In genomic region chr1:171503250-171503591, GRCm38 (mm10) we compare ENCODE assay signal across 8 mouse cellular contexts. TPM values are rescaled to one million over a fixed set of nuclear protein-coding genes. Genes with fewer than 3 reads are reported as not detected.
DNase-seq lines count a peak whose midpoint lies in the region; ATAC-seq and TF ChIP-seq lines count a peak whose summit lies in the region.

Alyref2 (plus strand) TSS chr1:171503478.

- peaks cover 3% of the 10 kb centered on the region for H3K36me3 ChIP-seq in G1E (replicated peaks)
- H3K36me3 ChIP-seq in forebrain, embryonic 13.5 days (ENCODE audit: poor library complexity, severe bottlenecking), result 0 out of 2 replicates have a peak, but pooled peaks cover 7% of the 10 kb centered on the region

- peak; percentile 56 for ATAC-seq in G1E (ENCODE audit: extremely low read depth, insufficient number of reproducible peaks, low FRiP score, poor library complexity, severe bottlenecking)
- ATAC-seq in cerebellum, adult (ENCODE audit: insufficient number of reproducible peaks, low FRiP score, low TSS enrichment), result peak; percentile 72
- ATAC-seq in forebrain, embryonic 13.5 days, result peak; percentile 90

- H3K9me3 ChIP-seq in G1E (replicated peaks), result no peaks in the 10 kb centered on the region
- peaks cover 5% of the 10 kb centered on the region; the same call in 1 of the 2 replicates for H3K9me3 ChIP-seq in forebrain, embryonic 13.5 days (replicated peaks)

- TF ChIP-seq POLR2A in olfactory bulb, adult 2 months (IDR thresholded peaks at IDR 0.05; ENCODE audit: insufficient read depth, low read depth, low read length), result no peak

- H3K9ac ChIP-seq in forebrain, embryonic 13.5 days, result peak within 1 kb of the TSS; percentile 82

- H3K4me2 ChIP-seq in forebrain, embryonic 13.5 days, result peak within 1 kb of the TSS; percentile 71

- intact Hi-C loops in heart, postnatal 14 days (cut with DNase I), result loop anchor here (1.0 to 10.0 kb wide), 3 partner anchors 64 to 398 kb away; no protein-coding TSS in a partner anchor

- 1% methylated on average over 19 of the region's 19 CpGs for WGBS in forebrain, embryonic 13.5 days
- under 1% methylated on average over 19 of the region's 19 CpGs for WGBS in olfactory bulb, adult 2 months

- H3K27ac ChIP-seq in forebrain, embryonic 13.5 days, result peak within 1 kb of the TSS; percentile 95
- H3K27ac ChIP-seq in olfactory bulb, adult 2 months (ENCODE audit: insufficient read depth, low read depth, low read length), result peak within 1 kb of the TSS; percentile 14

- DNase-seq in G1E (ENCODE audit: low spot score), result peak; percentile 73
- DNase-seq in heart, postnatal 14 days, result peak; percentile 93 to 95
- DNase-seq in layer of hippocampus, adult 11-12 months (ENCODE audit: low spot score), result peak; percentile 96
- peak; percentile 94 to 96 for DNase-seq in lung, adult 18-20 months
- peak; percentile 88 to 95 for DNase-seq in thymus, postnatal 10 days (ENCODE audit: low spot score in 2 of 2)

- H3K4me3 ChIP-seq in G1E (ENCODE audit: low read depth, low read length), result peak within 1 kb of the TSS; percentile 79
- peak within 1 kb of the TSS; percentile 67 for H3K4me3 ChIP-seq in forebrain, embryonic 13.5 days
- peak within 1 kb of the TSS; percentile 52 for H3K4me3 ChIP-seq in olfactory bulb, adult 2 months (ENCODE audit: insufficient read depth, low read depth, low read length)

- H3K27me3 ChIP-seq in G1E (ENCODE audit: insufficient read depth, low read length), result no peaks in the 10 kb centered on the region
- no peaks in the 10 kb centered on the region for H3K27me3 ChIP-seq in forebrain, embryonic 13.5 days

- 0 out of 2 replicates have a peak, but pooled peaks have one; percentile 33 for TF ChIP-seq CTCF in G1E (IDR thresholded peaks at IDR 0.05; ENCODE audit: low read depth, low read length)
- TF ChIP-seq CTCF in olfactory bulb, adult 2 months (IDR thresholded peaks at IDR 0.05; ENCODE audit: insufficient read depth, low read depth, low read length), result peak; percentile 78; the same call in 1 of the 2 replicates

- H3K4me1 ChIP-seq in G1E (ENCODE audit: insufficient read depth, low read depth, low read length), result peaks cover 36% of the 10 kb centered on the region
- peaks cover 13% of the 10 kb centered on the region for H3K4me1 ChIP-seq in forebrain, embryonic 13.5 days
- no peaks in the 10 kb centered on the region for H3K4me1 ChIP-seq in olfactory bulb, adult 2 months (ENCODE audit: control insufficient read depth, insufficient read depth, low read length)

RNA-seq across cellular contexts. Expression of gene Alyref2, which starts in this region (rescaled TPM):
- total RNA-seq in G1E (2014; fragmentation: Nextera tagmentation) (5.7 and 6.2 TPM in 2 replicates), G1E (2017) (4.5 and 6.6 TPM in 2 replicates)
- 10.5 and 10.7 TPM in 2 replicates for polyA plus RNA-seq in G1E (2012)
- 23.0 and 24.5 TPM in 2 replicates for polyA plus RNA-seq in forebrain, embryonic 13.5 days (2015; fragmentation: Nextera tagmentation; extraction: Ambion mirVana)
- 1 to 10 TPM; 2.8 to 3.2 TPM for total RNA-seq in heart, postnatal 14 days (2021)
- not detected in 2 replicates for polyA plus RNA-seq in olfactory bulb, adult 2 months (2012; ENCODE audit: insufficient read depth, insufficient read length, low replicate concordance, missing spikeins)

Comparison
In these comparisons a context has a peak if more than half of its experiments do, and no peak if none do; other contexts are left out.
1. Peak in every context shown above with its lines: DNase-seq, ATAC-seq, H3K4me3 ChIP-seq and H3K27ac ChIP-seq.
2. RNA of gene Alyref2 (polyA plus RNA-seq): 23.0 to 24.5 TPM in forebrain, embryonic 13.5 days and 10.5 to 10.7 TPM in G1E; not detected in olfactory bulb, adult 2 months; every median in the first group is over 10 times any median in the second.